Mouse (Mus musculus): ENCODE results near the gene Msrb1.

DNA sequence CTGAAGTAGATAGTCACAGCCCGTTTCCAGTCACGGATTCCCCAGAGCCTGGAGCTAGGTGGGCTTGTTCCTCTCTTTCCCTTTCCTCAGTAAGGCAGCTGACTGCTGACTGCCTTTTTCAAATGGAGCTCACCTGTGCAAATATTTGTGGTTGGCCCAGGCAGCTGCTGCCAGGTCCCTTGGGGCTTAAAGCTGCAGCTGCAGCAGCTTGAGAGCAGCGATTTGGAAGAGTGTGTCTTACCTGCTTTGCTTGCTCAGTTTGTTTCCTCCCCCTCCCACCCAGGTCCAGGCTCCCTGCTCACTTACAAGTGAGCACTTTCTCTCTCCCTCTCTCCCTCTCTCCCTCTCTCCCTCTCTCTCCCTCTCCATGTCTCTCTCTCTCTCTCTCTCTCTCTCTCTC, 32.7 kb downstream of the Msrb1 start:
- TF ChIP-seq CTCF (conservative IDR thresholded peaks at IDR 0.05; ENCODE audit: low read length) (no peak), POU5F1 (IDR thresholded peaks at IDR 0.05; ENCODE audit: borderline replicate concordance, low read length) (no peak), NANOG (IDR thresholded peaks at IDR 0.05; ENCODE audit: borderline replicate concordance, low read length) (no peak)
